ENCODE assay signal across 18 mouse cellular contexts in genomic region chr19:43669136-43669759, GRCm38 (mm10). TPM values are rescaled to one million over a fixed set of nuclear protein-coding genes. Genes with fewer than 3 reads are reported as not detected.
A peak's percentile ranks its signal among the peaks of the same experiment; 100 is the strongest.
DNase-seq lines count a peak whose midpoint lies in the region; ATAC-seq lines count a peak whose summit lies in the region.
"Had no signal": no experiment of that assay in that cellular context is flagged by ENCODE, and none has a peak within 500 bp of the region (broad histone marks: within the 10 kb centered on the region; RNA-seq: fewer than 3 reads in every experiment).

No protein-coding gene starts in this region.

- ATAC-seq in heart, embryonic 16.5 days (replicated peaks; ENCODE audit: extremely low read depth, insufficient read depth, low FRiP score): no peak
- ATAC-seq in megakaryocyte progenitor cell, adult 5-6 weeks (replicated peaks; ENCODE audit: poor library complexity): peak; percentile 64
- no peak for ATAC-seq in erythroid progenitor cell, adult 5-6 weeks (replicated peaks; ENCODE audit: low FRiP score, poor library complexity, severe bottlenecking)
- ATAC-seq: intestine, postnatal 0 days had no signal

- no peak overlapping the region for H3K4me2 ChIP-seq in heart, embryonic 16.5 days (ENCODE audit: low read depth, low read length)
- H3K4me2 ChIP-seq: hindbrain, embryonic 12.5 days had no signal

- peaks cover 3% of the 10 kb centered on the region for H3K36me3 ChIP-seq in heart, embryonic 16.5 days (ENCODE audit: control insufficient read depth, insufficient read depth)

- no peaks in the 10 kb centered on the region for H3K9me3 ChIP-seq in heart, embryonic 16.5 days (replicated peaks; ENCODE audit: control insufficient read depth, low read length)
- H3K9me3 ChIP-seq: heart, embryonic 10.5 days; hindbrain, embryonic 12.5 days; megakaryocyte, embryonic 14.5 days had no signal

- no peak overlapping the region for H3K27ac ChIP-seq in heart, embryonic 16.5 days (ENCODE audit: low read length)
- H3K27ac ChIP-seq: heart, embryonic 10.5 days; hindbrain, embryonic 12.5 days had no signal

- no peak overlapping the region for H3K4me3 ChIP-seq in heart, embryonic 16.5 days (ENCODE audit: low read length)
- H3K4me3 ChIP-seq: erythroblast, embryonic 14.5 days; heart, embryonic 10.5 days; hindbrain, embryonic 12.5 days; megakaryocyte, embryonic 14.5 days had no signal

- H3K9ac ChIP-seq in heart, embryonic 16.5 days (ENCODE audit: low read length): peak overlapping the region; percentile 31; the same call in 1 of the 2 replicates
- H3K9ac ChIP-seq: hindbrain, embryonic 12.5 days had no signal

- no peak for DNase-seq in heart, adult 8-10 months (ENCODE audit: low spot score)
- peak; percentile 30 for DNase-seq in NIH3T3 (ENCODE audit: low read depth)
- peak; percentile 34 for DNase-seq in adrenal gland, postnatal 25 days
- no peak for DNase-seq in left cerebral cortex, adult 8-10 months (ENCODE audit: low spot score in 2 of 2)
- DNase-seq: cerebellum, postnatal 36 days; kidney, postnatal 36 days; thymus, postnatal 4 days had no signal

- no peaks in the 10 kb centered on the region for H3K27me3 ChIP-seq in heart, embryonic 16.5 days (ENCODE audit: control insufficient read depth, insufficient read depth, low read length)
- H3K27me3 ChIP-seq: CH12.LX; hindbrain, embryonic 12.5 days; megakaryocyte, embryonic 14.5 days had no signal

- peaks cover 17% of the 10 kb centered on the region for H3K4me1 ChIP-seq in heart, embryonic 16.5 days (ENCODE audit: control insufficient read depth, insufficient read depth, low read length)

- 79% methylated on average over 8 of the region's 8 CpGs for WGBS in heart, embryonic 16.5 days

RNA-seq across cellular contexts. Expression of gene Slc25a28, which starts 5.4 kb away (rescaled TPM):
- polyA plus RNA-seq in heart, embryonic 16.5 days (2015; fragmentation: Nextera tagmentation; extraction: Ambion mirVana): 9.5 and 10.9 TPM in 2 replicates
- 10 to 100 TPM; 24.8 to 29.5 (median 27.4) TPM for total RNA-seq in heart, adult 8-10 months (2022)
- 78.7 and 96.2 TPM in 2 replicates for total RNA-seq in adrenal gland, postnatal 25 days (2021)
- 26.6 and 29.2 TPM in 2 replicates for total RNA-seq in megakaryocyte progenitor cell, adult 5-6 weeks (2015)
- total RNA-seq in megakaryocyte progenitor cell, adult 5-6 weeks (2017): 39.5 and 43.3 TPM in 2 replicates
- 16.3 and 25.9 TPM in 2 replicates for total RNA-seq in erythroid progenitor cell, adult 5-6 weeks (2015; ENCODE audit: low replicate concordance)
- 8.5 and 17.5 TPM in 2 replicates for total RNA-seq in erythroid progenitor cell, adult 5-6 weeks (2017; ENCODE audit: low replicate concordance)
- total RNA-seq in left cerebral cortex, adult 8-10 months (2022): 10 to 100 TPM; 44.9 to 53.6 (median 48.0) TPM

RNA-seq across cellular contexts. Expression of gene Entpd7, which starts 20.2 kb away (rescaled TPM):
- 5.1 TPM in 2 replicates for polyA plus RNA-seq in heart, embryonic 16.5 days (2015; fragmentation: Nextera tagmentation; extraction: Ambion mirVana)
- total RNA-seq in heart, adult 8-10 months (2022): 1 to 10 TPM; 1.6 to 2.6 (median 2.1) TPM
- 21.6 and 22.9 TPM in 2 replicates for total RNA-seq in adrenal gland, postnatal 25 days (2021)
- total RNA-seq in megakaryocyte progenitor cell, adult 5-6 weeks (2015): 20.7 and 21.7 TPM in 2 replicates
- 5.3 and 9.3 TPM in 2 replicates for total RNA-seq in megakaryocyte progenitor cell, adult 5-6 weeks (2017)
- total RNA-seq in erythroid progenitor cell, adult 5-6 weeks (2015; ENCODE audit: low replicate concordance): 3.8 and 5.4 TPM in 2 replicates
- 0.38 and 1.5 TPM in 2 replicates for total RNA-seq in erythroid progenitor cell, adult 5-6 weeks (2017; ENCODE audit: low replicate concordance)
- total RNA-seq in left cerebral cortex, adult 8-10 months (2022): 10 to 100 TPM; 17.8 to 21.6 (median 18.7) TPM

RNA-seq across cellular contexts. Expression of gene Nkx2-3, which starts 57.1 kb away (rescaled TPM):
- polyA plus RNA-seq in heart, embryonic 16.5 days (2015; fragmentation: Nextera tagmentation; extraction: Ambion mirVana): not detected in 2 replicates
- not detected for total RNA-seq in heart, adult 8-10 months (2022)
- not detected in 2 replicates for total RNA-seq in adrenal gland, postnatal 25 days (2021)
- total RNA-seq in megakaryocyte progenitor cell, adult 5-6 weeks (2015): 0.32 and 0.64 TPM in 2 replicates
- 1.4 TPM in 1 of 2 replicates, not detected in the other for total RNA-seq in megakaryocyte progenitor cell, adult 5-6 weeks (2017)
- 1.3 TPM in 1 of 2 replicates, not detected in the other for total RNA-seq in erythroid progenitor cell, adult 5-6 weeks (2015; ENCODE audit: low replicate concordance)
- total RNA-seq in erythroid progenitor cell, adult 5-6 weeks (2017; ENCODE audit: low replicate concordance): not detected in 2 replicates
- total RNA-seq in left cerebral cortex, adult 8-10 months (2022): not detected
- total RNA-seq: CH12.LX; layer of hippocampus, postnatal 25 days had no signal
- polyA plus RNA-seq: erythroblast, embryonic 14.5 days; limb, embryonic 14.5 days had no signal

Comparison
In these comparisons a context has a peak if more than half of its experiments do, and no peak if none do; other contexts are left out.
1. DNase-seq: peak in NIH3T3 (single experiment) and adrenal gland, postnatal 25 days (single experiment); none in heart, adult 8-10 months (single experiment) and left cerebral cortex, adult 8-10 months (0 of 2).